Mouse (Mus musculus) cerebellum, postnatal 14 days (tissue): ENCODE results near the gene Tff2.

Source experiments
- DNase-seq, 2 experiments: peaks; one replicate each; pipeline ENCODE4 v3.0.0; 2021; ENCODE audit warnings: mixed read lengths in 2 of 2

Tff2 gene

GRCm38 (mm10) chr17:31144040-31145037 is at the start of gene Tff2:
Gene Tff2 (minus strand): TSS chr17:31144282.
- no peak for DNase-seq

GRCm38 (mm10) chr17:31193360-31193759 is 49.3 kb upstream of the Tff2 start:
- peak in 1 of 2 experiments; percentile 44 for DNase-seq

GRCm38 (mm10) chr17:31192663-31193062 is 48.6 kb upstream of the Tff2 start:
- DNase-seq, result no peak

- DNase-seq, result no peak
These were observed 47.7 kb upstream of the Tff2 start for GRCm38 (mm10) chr17:31191825-31192224.

GRCm38 (mm10) chr17:31187370-31187769 is 43.3 kb upstream of the Tff2 start:
- DNase-seq, result peak; percentile 89 to 90

- peak in 1 of 2 experiments; percentile 30 for DNase-seq
These were observed 40.3 kb upstream of the Tff2 start for GRCm38 (mm10) chr17:31184269-31184990.

DNA sequence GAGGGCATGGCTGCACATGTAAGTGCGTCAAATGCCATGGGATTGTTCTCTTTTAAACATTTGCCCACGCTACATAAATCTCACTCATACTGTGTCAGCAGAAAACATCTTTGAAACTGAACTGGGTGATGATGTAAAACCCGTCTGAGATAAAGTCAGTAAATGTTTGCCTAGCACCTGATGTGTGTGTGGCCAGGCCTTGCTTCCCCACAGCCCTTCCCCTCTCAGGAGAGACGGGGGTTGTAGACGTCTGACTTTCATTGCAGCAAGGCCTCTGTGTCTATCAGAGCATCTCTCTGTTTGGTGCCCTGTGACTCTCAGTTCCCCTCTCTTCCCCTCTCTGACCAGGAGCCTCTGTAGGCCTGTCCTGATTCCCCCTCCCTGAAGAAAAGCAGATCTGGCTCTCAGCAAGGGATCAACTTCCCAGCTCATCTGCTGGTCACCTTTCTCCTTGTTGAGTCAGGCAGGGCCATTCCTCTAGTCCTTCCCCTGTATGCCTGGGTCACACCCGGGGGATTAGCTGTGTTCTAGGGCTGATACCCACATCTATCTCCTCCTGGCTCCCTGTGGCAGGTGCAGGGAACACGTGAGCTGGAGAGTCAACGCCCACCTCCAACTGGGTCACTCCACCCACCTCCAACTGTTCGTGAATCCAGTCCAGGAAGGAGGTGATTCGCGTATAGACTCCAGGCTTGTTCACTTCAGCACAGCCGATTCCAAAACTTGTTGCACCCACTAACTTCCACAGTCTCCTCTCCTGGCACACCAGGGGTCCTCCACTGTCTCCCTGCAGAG is 39.3 kb upstream of the Tff2 start:
- peak; percentile 27 to 38 for DNase-seq

DNA sequence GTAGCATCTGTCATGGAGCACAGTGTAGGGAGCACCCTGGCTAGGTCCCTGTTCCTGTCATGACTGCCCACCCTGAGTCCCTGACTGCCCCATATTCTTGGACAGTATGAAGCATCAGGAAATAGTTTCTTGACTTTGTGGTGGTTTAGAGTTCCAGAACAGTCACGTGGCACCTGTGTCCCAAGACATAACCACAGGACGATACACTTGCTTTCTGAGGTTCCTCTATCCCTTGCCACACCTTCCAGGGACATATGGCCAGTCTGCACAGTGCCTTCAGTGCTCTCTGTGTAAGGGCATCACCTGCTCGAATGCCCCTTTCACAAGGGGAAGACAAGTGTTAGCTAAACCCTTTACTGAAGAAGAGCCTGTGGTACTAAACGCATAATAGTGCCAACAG is 37.4 kb upstream of the Tff2 start:
- no peak for DNase-seq

- DNase-seq, result no peak
These were observed 32.2 kb upstream of the Tff2 start for GRCm38 (mm10) chr17:31176321-31176720.

DNA sequence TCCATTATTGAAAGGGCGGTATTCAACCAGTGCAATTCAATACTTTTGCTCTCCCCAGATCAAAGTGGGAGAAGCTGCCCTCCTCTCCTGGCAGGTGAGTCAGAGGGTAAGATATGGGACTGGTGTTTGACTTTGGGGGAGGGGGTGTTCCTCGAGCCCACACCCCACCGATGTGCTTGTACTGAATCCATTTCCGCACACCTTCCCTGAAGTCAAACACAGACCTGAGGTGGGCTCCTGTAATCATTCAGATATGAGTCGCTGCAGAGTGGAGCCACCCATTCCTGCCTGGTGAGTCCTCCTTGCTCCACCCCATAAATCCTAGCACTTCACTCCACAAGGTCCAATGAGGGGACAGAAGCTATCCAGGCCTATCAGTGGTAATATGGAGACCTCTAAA is 25.7 kb upstream of the Tff2 start:
- DNase-seq, result no peak

- DNase-seq, result no peak
These were observed 21.0 kb upstream of the Tff2 start, which contains the start of gene Tff1 for GRCm38 (mm10) chr17:31165127-31165526. Gene Tff1 (minus strand): TSS chr17:31165277.

GRCm38 (mm10) chr17:31163821-31164220 is 19.7 kb upstream of the Tff2 start:
- DNase-seq, result no peak

DNA sequence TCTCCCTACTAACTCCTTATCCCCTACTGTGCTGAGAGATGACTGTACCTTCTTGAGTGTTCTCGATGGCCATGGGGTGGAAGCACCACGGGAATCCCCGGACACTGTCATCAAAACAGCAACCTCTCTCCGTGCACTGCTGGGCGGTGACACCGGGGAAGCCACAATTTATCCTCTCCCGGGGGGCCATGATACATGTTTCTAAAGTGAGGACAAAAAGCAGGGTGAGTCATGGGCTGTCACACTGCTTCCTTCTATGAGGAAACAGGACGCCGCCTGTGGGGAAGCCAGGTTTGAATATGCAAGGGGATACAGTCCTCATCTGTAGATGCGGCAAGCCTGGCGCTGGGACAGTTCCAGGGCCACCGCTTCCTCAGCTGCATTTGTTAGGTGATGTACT is 18.5 kb upstream of the Tff2 start:
- DNase-seq, result no peak

GRCm38 (mm10) chr17:31160291-31160690 is 16.2 kb upstream of the Tff2 start:
- no peak for DNase-seq

GRCm38 (mm10) chr17:31157921-31158320 is 13.8 kb upstream of the Tff2 start:
- DNase-seq, result no peak

- no peak for DNase-seq
These were observed 9.7 kb upstream of the Tff2 start for GRCm38 (mm10) chr17:31153785-31154184.

- DNase-seq, result no peak
These were observed 9.0 kb upstream of the Tff2 start for GRCm38 (mm10) chr17:31152966-31153499.

- no peak for DNase-seq
These were observed 8.4 kb upstream of the Tff2 start for GRCm38 (mm10) chr17:31152512-31152911.

- no peak for DNase-seq
These were observed 1.9 kb upstream of the Tff2 start for GRCm38 (mm10) chr17:31145998-31146397.

GRCm38 (mm10) chr17:31142116-31142515 is 2.0 kb downstream of the Tff2 start:
- DNase-seq, result no peak

DNA sequence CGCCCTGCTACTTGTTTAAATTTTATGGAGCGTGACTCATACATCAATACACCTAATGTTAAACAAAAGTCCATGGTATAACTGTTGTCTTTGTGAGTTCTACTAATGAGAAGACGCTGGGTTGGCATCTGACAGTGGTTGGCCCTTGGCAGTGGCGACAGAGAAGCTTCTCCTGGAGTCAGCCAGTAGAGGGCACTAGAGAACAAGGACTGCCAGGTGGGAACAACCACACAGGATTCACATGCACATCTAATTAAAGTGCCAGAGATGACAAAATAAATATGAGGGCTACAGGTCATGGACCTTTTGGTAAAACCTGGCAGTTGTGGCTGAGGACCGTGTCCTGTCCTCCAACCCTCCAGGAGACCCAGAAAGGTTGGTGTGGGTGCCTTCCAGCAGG is 5.7 kb downstream of the Tff2 start:
- peak; percentile 86 to 89 for DNase-seq

GRCm38 (mm10) chr17:31136821-31137220 is 7.3 kb downstream of the Tff2 start:
- no peak for DNase-seq

DNA sequence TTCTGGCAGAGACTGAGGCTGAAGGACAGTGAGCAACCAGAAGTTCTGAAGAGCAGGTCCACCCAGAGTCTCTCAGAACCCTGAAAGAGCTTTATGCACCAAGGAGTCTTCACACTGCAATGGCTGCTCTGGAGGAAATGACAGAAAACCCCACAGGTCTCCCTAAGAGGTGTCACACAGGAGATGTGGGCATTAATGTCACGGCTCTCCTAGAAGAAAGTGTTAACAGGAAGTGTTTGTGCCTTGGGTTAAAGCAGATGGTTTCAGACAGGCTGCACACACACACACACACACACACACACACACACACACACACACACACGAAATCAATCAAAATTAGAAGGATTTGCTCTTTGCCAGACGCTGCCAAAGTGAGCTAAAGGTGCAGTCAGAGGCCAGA is 7.8 kb downstream of the Tff2 start:
- DNase-seq, result no peak
